Mouse (Mus musculus) CH12F3 (cell line): ENCODE data around the gene Clic4.

Experiments used
- in situ Hi-C: fragments of 300-500 bp; cut with MboI; formaldehyde crosslinking; loops from 2 replicates; pipeline ENCODE4 v1.14.3; 2020; ENCODE audit warnings: low sequenced_read_pairs

The Clic4 gene

GRCm38 (mm10) chr4:135260434-135260833 lies 12.2 kb downstream of the Clic4 start:
- in situ Hi-C loops: no loop called here

GRCm38 (mm10) chr4:135258521-135258920 lies 14.1 kb downstream of the Clic4 start:
- in situ Hi-C loops: no loop called here

- in situ Hi-C loops: no loop called here
Measured at GRCm38 (mm10) chr4:135257881-135258476, 14.6 kb downstream of the Clic4 start.

- in situ Hi-C loops: no loop called here
Measured at GRCm38 (mm10) chr4:135256536-135257450, 15.8 kb downstream of the Clic4 start.

- in situ Hi-C loops: no loop called here
Measured at GRCm38 (mm10) chr4:135254770-135255169, 17.8 kb downstream of the Clic4 start.

- in situ Hi-C loops: no loop called here
Measured at GRCm38 (mm10) chr4:135254321-135254720, 18.3 kb downstream of the Clic4 start.

- in situ Hi-C loops: no loop called here
Measured at GRCm38 (mm10) chr4:135253239-135254039, 19.2 kb downstream of the Clic4 start.

GRCm38 (mm10) chr4:135251801-135252200 lies 20.8 kb downstream of the Clic4 start:
- in situ Hi-C loops: no loop called here

- in situ Hi-C loops: no loop called here
Measured at GRCm38 (mm10) chr4:135248250-135249018, 24.2 kb downstream of the Clic4 start.

- in situ Hi-C loops: no loop called here
Measured at GRCm38 (mm10) chr4:135246866-135247756, 25.5 kb downstream of the Clic4 start.

- in situ Hi-C loops: no loop called here
Measured at GRCm38 (mm10) chr4:135246444-135246843, 26.2 kb downstream of the Clic4 start.

- in situ Hi-C loops: no loop called here
Measured at GRCm38 (mm10) chr4:135245841-135246240, 26.8 kb downstream of the Clic4 start.

GRCm38 (mm10) chr4:135244335-135244734 lies 28.3 kb downstream of the Clic4 start:
- in situ Hi-C loops: no loop called here

- in situ Hi-C loops: no loop called here
Measured at GRCm38 (mm10) chr4:135242913-135243541, 29.6 kb downstream of the Clic4 start.

- in situ Hi-C loops: no loop called here
Measured at GRCm38 (mm10) chr4:135242383-135242782, 30.2 kb downstream of the Clic4 start.

- in situ Hi-C loops: no loop called here
Measured at GRCm38 (mm10) chr4:135241669-135242068, 30.9 kb downstream of the Clic4 start.

GRCm38 (mm10) chr4:135241106-135241505 lies 31.5 kb downstream of the Clic4 start:
- in situ Hi-C loops: no loop called here

GRCm38 (mm10) chr4:135240329-135240728 lies 32.3 kb downstream of the Clic4 start:
- in situ Hi-C loops: no loop called here
